Mouse (Mus musculus): ENCODE measurements at regions not wholly inside any gene's neighbourhood (a gene's known extent, or its start where the extent isn't known, plus 50 kb on each side); places are given as distances from the start of the nearest gene placed in this dataset.

GRCm38 (mm10) chr10:117568138-117568387 lies 61.2 kb upstream of the Cpm start:
- TF ChIP-seq SMC3 (IDR thresholded peaks at IDR 0.05; ENCODE audit: low read depth, low read length) (no peak), EP300 (IDR thresholded peaks at IDR 0.05; ENCODE audit: low read length) (no peak), MEF2A (IDR thresholded peaks at IDR 0.05; ENCODE audit: borderline replicate concordance, low read depth, low read length) (no peak), TCF12 (IDR thresholded peaks at IDR 0.05; ENCODE audit: low read depth, low read length) (no peak), USF2 (conservative IDR thresholded peaks at IDR 0.05; ENCODE audit: low read depth, low read length) (no peak), ETS1 (conservative IDR thresholded peaks at IDR 0.05; ENCODE audit: low read depth, low read length) (no peak), CHD1 (IDR thresholded peaks at IDR 0.05; ENCODE audit: low read depth, low read length) (no peak), USF1 (IDR thresholded peaks at IDR 0.05; ENCODE audit: low read depth, low read length) (no peak), IRF4 (IDR thresholded peaks at IDR 0.05; ENCODE audit: low read depth, low read length) (no peak), BHLHE40 (IDR thresholded peaks at IDR 0.05; ENCODE audit: low read depth, low read length) (no peak), KAT2A (IDR thresholded peaks at IDR 0.05; ENCODE audit: insufficient replicate concordance, low read length) (no peak), MAFK (IDR thresholded peaks at IDR 0.05; ENCODE audit: insufficient replicate concordance, low read length) (no peak), JUN (IDR thresholded peaks at IDR 0.05; ENCODE audit: insufficient read depth, low read depth, low read length) (no peak), NRF1 (IDR thresholded peaks at IDR 0.05; ENCODE audit: low read depth, low read length) (no peak), RCOR1 (conservative IDR thresholded peaks at IDR 0.05; ENCODE audit: low read depth, low read length) (no peak), MYC (IDR thresholded peaks at IDR 0.05; ENCODE audit: low read depth, low read length) (no peak), ELF1 (IDR thresholded peaks at IDR 0.05; ENCODE audit: low read depth, low read length) (no peak)

GRCm38 (mm10) chr10:117567379-117568137 lies 61.7 kb upstream of the Cpm start:
- in situ Hi-C loops (cut with MboI; ENCODE audit: low pct_ligation_motif_present, low pct_unique_long_range_greater_than_20kb, low sequenced_read_pairs), result no loop called here
- dilution Hi-C loops (cut with MboI; ENCODE audit: extremely low pct_ligation_motif_present, extremely low pct_unique_long_range_greater_than_20kb, low sequenced_read_pairs), result no loop called here
- TF ChIP-seq UBTF (IDR thresholded peaks at IDR 0.05; ENCODE audit: low read depth, low read length) (no peak), JUN (IDR thresholded peaks at IDR 0.05; ENCODE audit: insufficient read depth, low read depth, low read length) (no peak), KAT2A (IDR thresholded peaks at IDR 0.05; ENCODE audit: insufficient replicate concordance, low read length) (no peak), TCF12 (IDR thresholded peaks at IDR 0.05; ENCODE audit: low read depth, low read length) (no peak), ZKSCAN1 (IDR thresholded peaks at IDR 0.05; ENCODE audit: borderline replicate concordance, low read depth, low read length) (no peak), MAX (IDR thresholded peaks at IDR 0.05; ENCODE audit: low read length) (no peak)

More at GRCm38 (mm10) chr10:117568138-117568387, 61.2 kb upstream of the Cpm start:
- no peak overlapping the region for H3K27ac ChIP-seq (ENCODE audit: insufficient read depth, low read depth)
- dilution Hi-C loops (cut with MboI; ENCODE audit: extremely low pct_ligation_motif_present, extremely low pct_unique_long_range_greater_than_20kb, low sequenced_read_pairs) (no loop called here), in situ Hi-C loops (cut with MboI; ENCODE audit: low pct_ligation_motif_present, low pct_unique_long_range_greater_than_20kb, low sequenced_read_pairs) (no loop called here)
- no peak for DNase-seq (ENCODE audit: extremely low read depth)
- H3K4me1 ChIP-seq (ENCODE audit: control insufficient read depth in 1 of 2, insufficient read depth in 2 of 2), result peaks cover 0 to 7% of the 10 kb centered on the region in 2 experiments; a peak in 1 of 4 replicates
- peaks cover 2% of the 10 kb centered on the region for H3K27me3 ChIP-seq (replicated peaks)
- no peaks in the 10 kb centered on the region for H3K79me2 ChIP-seq (replicated peaks; ENCODE audit: control insufficient read depth, extremely low read depth, insufficient read depth, poor library complexity, severe bottlenecking)
- H3K9me3 ChIP-seq (replicated peaks; ENCODE audit: low read length), result peaks cover 9% of the 10 kb centered on the region
- H3K9ac ChIP-seq (ENCODE audit: insufficient read depth, low read depth), result no peak overlapping the region
- H3K4me3 ChIP-seq (replicated peaks in 1 of 3; ENCODE audit: low read depth in 2 of 3, low read length in 2 of 3, poor library complexity in 1 of 3), result no peak overlapping the region
- H3K36me3 ChIP-seq (replicated peaks in 1 of 2; ENCODE audit: control insufficient read depth in 1 of 2, insufficient read depth in 1 of 2, low read length in 1 of 2), result no peaks in the 10 kb centered on the region
- H3K4me2 ChIP-seq (ENCODE audit: insufficient read depth, low read depth, poor library complexity, severe bottlenecking), result no peak overlapping the region

More at GRCm38 (mm10) chr10:117567379-117568137, 61.7 kb upstream of the Cpm start:
- Histone ChIP-seq H3K9me3 (replicated peaks; ENCODE audit: low read length) (peaks cover 9% of the 10 kb centered on the region), H3K27me3 (replicated peaks) (peaks cover 2% of the 10 kb centered on the region), H3K4me2 (ENCODE audit: insufficient read depth, low read depth, poor library complexity, severe bottlenecking) (no peak overlapping the region), H3K79me2 (replicated peaks; ENCODE audit: control insufficient read depth, extremely low read depth, insufficient read depth, poor library complexity, severe bottlenecking) (no peaks in the 10 kb centered on the region), H3K4me1 (ENCODE audit: control insufficient read depth in 1 of 2, insufficient read depth in 2 of 2) (peaks cover 0 to 7% of the 10 kb centered on the region in 2 experiments; a peak in 1 of 4 replicates), H3K27ac (ENCODE audit: insufficient read depth, low read depth) (no peak overlapping the region), H3K4me3 (replicated peaks in 1 of 3; ENCODE audit: low read depth in 2 of 3, low read length in 2 of 3, poor library complexity in 1 of 3) (no peak overlapping the region), H3K36me3 (replicated peaks in 1 of 2; ENCODE audit: control insufficient read depth in 1 of 2, insufficient read depth in 1 of 2, low read length in 1 of 2) (no peaks in the 10 kb centered on the region), H3K9ac (ENCODE audit: insufficient read depth, low read depth) (no peak overlapping the region)
- DNase-seq (ENCODE audit: extremely low read depth), result no peak

Data from CH12.LX (cell line).